Mouse (Mus musculus): ENCODE results near the gene Ccdc177.

Ccdc177 gene

GRCm38 (mm10) chr12:80744614-80745013 lies 15.9 kb downstream of the Ccdc177 start:
- in situ Hi-C loops (cut with MboI, MseI) = no loop called here

- in situ Hi-C loops (cut with MboI, MseI) = no loop called here
These were observed 21.0 kb downstream of the Ccdc177 start for GRCm38 (mm10) chr12:80739482-80739881.

- in situ Hi-C loops (cut with MboI, MseI) = no loop called here
These were observed 23.2 kb downstream of the Ccdc177 start for GRCm38 (mm10) chr12:80737283-80737600.

- in situ Hi-C loops (cut with MboI, MseI) = no loop called here
These were observed 23.8 kb downstream of the Ccdc177 start for GRCm38 (mm10) chr12:80736464-80737282.

- in situ Hi-C loops (cut with MboI, MseI) = no loop called here
These were observed 25.7 kb downstream of the Ccdc177 start for GRCm38 (mm10) chr12:80734526-80735470.

- in situ Hi-C loops (cut with MboI, MseI) = no loop called here
These were observed 29.9 kb downstream of the Ccdc177 start for GRCm38 (mm10) chr12:80730567-80730966.

- in situ Hi-C loops (cut with MboI, MseI) = no loop called here
These were observed 30.5 kb downstream of the Ccdc177 start for GRCm38 (mm10) chr12:80729758-80730530.

GRCm38 (mm10) chr12:80728814-80729213 lies 31.7 kb downstream of the Ccdc177 start:
- in situ Hi-C loops (cut with MboI, MseI) = no loop called here

- in situ Hi-C loops (cut with MboI, MseI) = no loop called here
These were observed 32.3 kb downstream of the Ccdc177 start for GRCm38 (mm10) chr12:80728207-80728606.

GRCm38 (mm10) chr12:80724853-80725559 lies 35.5 kb downstream of the Ccdc177 start:
- in situ Hi-C loops (cut with MboI, MseI) = no loop called here

- in situ Hi-C loops (cut with MboI, MseI) = no loop called here
These were observed 39.0 kb downstream of the Ccdc177 start for GRCm38 (mm10) chr12:80721458-80721857.

- in situ Hi-C loops (cut with MboI, MseI) = no loop called here
These were observed 40.0 kb downstream of the Ccdc177 start for GRCm38 (mm10) chr12:80720507-80720906.

- in situ Hi-C loops (cut with MboI, MseI) = no loop called here
These were observed 41.3 kb downstream of the Ccdc177 start for GRCm38 (mm10) chr12:80719141-80719540.

GRCm38 (mm10) chr12:80715915-80716314 lies 44.6 kb downstream of the Ccdc177 start:
- in situ Hi-C loops (cut with MboI, MseI) = no loop called here

- in situ Hi-C loops (cut with MboI, MseI) = no loop called here
These were observed 53.4 kb downstream of the Ccdc177 start for GRCm38 (mm10) chr12:80706915-80707604.

- in situ Hi-C loops (cut with MboI, MseI) = no loop called here
These were observed 54.1 kb downstream of the Ccdc177 start for GRCm38 (mm10) chr12:80706208-80706914.

All from T-helper 17 cell (primary cell).